Mouse (Mus musculus): Measurements from ENCODE around the gene Mpnd. TPM values are rescaled to one million over a fixed set of nuclear protein-coding genes. Genes with fewer than 3 reads are reported as not detected.

Gene Mpnd
- total RNA-seq, 2 experiments from 2014 or later: 101 to 103 TPM

- peak overlapping the region; percentile 94; the same call in 1 of the 2 replicates for H3K27ac ChIP-seq
Measured at GRCm38 (mm10) chr17:56016793-56017785, 11.6 kb downstream of the Mpnd start.

GRCm38 (mm10) chr17:56017848-56018247 lies 12.3 kb downstream of the Mpnd start:
- TF ChIP-seq CTCF (conservative IDR thresholded peaks at IDR 0.05): no peak
- DNase-seq (ENCODE audit: low spot score in 2 of 2): no peak
- peak overlapping the region; percentile 94 for H3K27ac ChIP-seq
- H3K4me3 ChIP-seq: no peak overlapping the region

More at GRCm38 (mm10) chr17:56016793-56017785, 11.6 kb downstream of the Mpnd start:
- DNase-seq (ENCODE audit: low spot score in 2 of 2): no peak
- no peak for TF ChIP-seq CTCF (conservative IDR thresholded peaks at IDR 0.05)
- no peak overlapping the region for H3K4me3 ChIP-seq

DNA sequence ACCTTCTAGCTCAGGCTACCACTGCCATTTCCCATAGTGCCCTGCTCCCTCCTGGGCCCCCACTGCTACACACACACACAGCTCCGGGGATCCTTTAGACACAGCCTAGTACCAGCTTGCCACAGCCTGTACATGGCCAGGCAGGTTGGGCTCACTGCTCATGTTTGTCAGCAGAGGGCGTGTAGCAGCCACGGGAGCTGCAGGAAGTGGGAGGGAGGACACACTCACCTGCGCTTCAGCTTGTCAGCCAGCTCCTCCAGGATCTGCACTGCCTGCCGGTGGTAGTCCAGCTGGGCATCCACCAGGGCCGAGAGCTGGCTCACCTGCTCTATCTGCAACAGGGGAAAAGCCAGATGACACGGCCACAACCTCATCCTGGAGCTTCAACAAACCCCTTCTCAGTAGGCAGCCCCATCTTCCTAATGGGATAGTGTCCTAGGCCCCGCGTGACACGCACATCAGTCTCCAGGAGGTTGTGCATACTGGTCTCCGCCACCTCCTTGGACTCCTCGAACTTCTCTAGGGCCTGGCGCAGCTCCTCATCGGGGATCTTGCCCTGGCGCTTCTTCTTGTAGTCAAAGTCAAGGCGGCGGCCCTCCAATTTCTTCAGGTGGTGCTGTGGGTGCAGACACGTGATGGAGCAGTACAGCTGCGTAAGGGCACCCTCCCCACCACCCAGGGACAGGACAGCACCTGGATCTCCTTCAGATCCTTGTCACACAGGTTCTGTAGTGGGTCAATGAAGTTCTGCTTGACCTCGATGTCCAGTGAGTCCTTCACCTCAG lies 13.0 kb downstream of the Mpnd start:
- Histone ChIP-seq H3K4me3 (no peak overlapping the region), H3K27ac (peak overlapping the region; percentile 94)
- DNase-seq (ENCODE audit: low spot score in 2 of 2): peak in 1 of 2 experiments; percentile 66
- peak; percentile 76 for TF ChIP-seq CTCF (conservative IDR thresholded peaks at IDR 0.05)

DNA sequence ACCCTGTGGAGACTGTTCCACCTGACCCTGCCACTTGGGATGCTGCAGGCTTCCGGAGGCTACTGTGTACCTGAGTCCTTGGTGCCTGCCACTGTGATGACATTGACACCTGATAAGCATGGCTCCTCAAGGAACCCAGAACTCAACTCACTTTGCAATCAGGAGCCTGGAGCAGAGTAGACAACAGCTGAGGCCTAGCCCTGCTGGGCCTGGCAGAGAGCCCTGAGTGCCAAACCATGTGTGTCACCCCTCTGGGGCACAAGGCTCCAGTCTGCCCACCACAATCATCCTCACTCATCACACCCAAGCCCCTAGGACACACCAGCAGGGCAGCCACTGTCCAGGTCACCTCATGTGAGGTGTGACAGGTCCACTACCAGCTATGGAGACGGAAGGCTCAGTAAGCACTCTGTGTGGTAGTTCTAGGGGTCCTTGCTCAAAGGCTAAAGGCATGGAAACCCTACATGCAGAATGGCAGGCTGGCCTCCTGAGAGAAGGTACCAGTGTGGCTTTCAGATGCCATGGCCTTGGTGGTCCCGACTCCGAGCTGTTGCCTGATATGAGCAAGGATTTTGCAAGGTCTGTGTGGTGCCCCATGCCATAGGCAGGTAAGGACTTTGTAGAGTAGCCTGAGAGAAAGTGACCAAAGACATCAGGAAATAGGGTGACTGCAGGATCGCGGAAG lies 15.0 kb downstream of the Mpnd start:
- no peak for DNase-seq (ENCODE audit: low spot score in 2 of 2)
- peak overlapping the region; percentile 94 for H3K27ac ChIP-seq
- TF ChIP-seq CTCF (conservative IDR thresholded peaks at IDR 0.05): no peak

DNA sequence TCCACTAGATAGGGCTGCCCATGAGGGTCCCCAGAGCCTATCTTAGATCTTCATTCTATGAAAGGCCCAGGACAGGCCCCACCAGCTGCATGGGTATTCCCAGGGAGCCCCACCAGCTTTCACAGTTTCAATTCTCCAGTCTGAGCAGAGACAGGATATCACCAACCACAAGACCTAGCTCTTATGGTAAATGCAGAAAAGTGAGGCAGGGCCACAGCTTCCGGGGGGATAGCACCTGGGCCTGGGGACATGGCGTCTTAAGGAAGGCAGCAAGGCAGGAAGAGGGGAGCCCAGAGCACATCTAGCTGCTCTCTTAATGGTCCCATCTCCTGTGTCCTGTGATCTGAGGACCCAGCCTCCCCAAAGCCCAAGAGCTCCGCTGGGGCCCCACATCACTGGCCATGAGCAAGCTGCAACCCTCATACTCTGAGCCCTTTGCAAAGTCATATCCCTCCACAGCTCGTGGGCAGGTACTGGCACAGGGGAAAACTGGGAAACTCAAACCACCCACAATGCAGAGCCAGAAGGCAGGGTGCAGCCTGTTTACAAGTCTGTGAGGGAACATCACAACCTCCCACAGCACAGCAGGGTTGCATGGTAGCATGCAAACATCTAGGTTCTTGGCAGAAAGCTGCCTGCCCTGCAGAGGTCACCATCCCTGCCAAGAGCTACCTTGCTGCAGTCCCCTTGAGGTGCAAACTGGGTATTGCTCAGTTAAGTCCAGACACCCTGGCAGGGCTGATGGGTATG lies 15.8 kb downstream of the Mpnd start:
- TF ChIP-seq CTCF (conservative IDR thresholded peaks at IDR 0.05): peak; percentile 32

More for the DNA sequence above, 15.0 kb downstream of the Mpnd start:
- no peak overlapping the region for H3K4me3 ChIP-seq

GRCm38 (mm10) chr17:56022131-56022988 lies 16.8 kb downstream of the Mpnd start:
- H3K27ac ChIP-seq: peak overlapping the region; percentile 94
- TF ChIP-seq CTCF (conservative IDR thresholded peaks at IDR 0.05): no peak
- no peak for DNase-seq (ENCODE audit: low spot score in 2 of 2)
- H3K4me3 ChIP-seq: no peak overlapping the region

More for the DNA sequence above, 15.8 kb downstream of the Mpnd start:
- peak; percentile 75 to 86 for DNase-seq (ENCODE audit: low spot score in 2 of 2)
- Histone ChIP-seq H3K27ac (peak overlapping the region; percentile 94), H3K4me3 (no peak overlapping the region)

GRCm38 (mm10) chr17:56022989-56023290 lies 17.4 kb downstream of the Mpnd start:
- TF ChIP-seq CTCF (conservative IDR thresholded peaks at IDR 0.05): no peak
- peak overlapping the region; percentile 94 for H3K27ac ChIP-seq
- H3K4me3 ChIP-seq: no peak overlapping the region
- DNase-seq (ENCODE audit: low spot score in 2 of 2): no peak

DNA sequence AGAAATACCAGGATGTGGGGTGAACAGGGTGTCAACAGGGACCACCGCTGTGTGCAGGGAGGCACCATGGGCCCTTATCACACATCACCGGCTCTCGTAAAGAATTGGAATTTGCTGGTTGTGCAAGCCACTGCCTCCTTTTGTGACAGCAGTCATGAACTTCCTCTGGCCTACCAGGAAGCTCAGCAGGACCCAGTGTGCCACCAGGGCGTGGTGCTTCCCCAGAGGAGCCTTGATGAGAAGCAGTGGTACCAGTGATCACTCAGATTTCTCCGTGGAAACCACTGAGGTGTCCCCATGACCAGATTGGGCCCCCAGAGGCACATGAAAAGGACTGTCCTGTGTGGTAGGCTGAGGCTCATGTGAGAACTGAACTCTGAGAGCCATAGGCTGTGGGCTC lies 17.9 kb downstream of the Mpnd start:
- Histone ChIP-seq H3K4me3 (no peak overlapping the region), H3K27ac (peak overlapping the region; percentile 94)
- DNase-seq (ENCODE audit: low spot score in 2 of 2): no peak
- TF ChIP-seq CTCF (conservative IDR thresholded peaks at IDR 0.05): no peak

GRCm38 (mm10) chr17:56024476-56024875 lies 19.0 kb downstream of the Mpnd start:
- TF ChIP-seq CTCF (conservative IDR thresholded peaks at IDR 0.05): no peak
- no peak for DNase-seq (ENCODE audit: low spot score in 2 of 2)
- peak overlapping the region; percentile 94 for H3K27ac ChIP-seq

GRCm38 (mm10) chr17:56024931-56025330 lies 19.4 kb downstream of the Mpnd start:
- Histone ChIP-seq H3K27ac (peak overlapping the region; percentile 94), H3K4me3 (no peak overlapping the region)
- DNase-seq (ENCODE audit: low spot score in 2 of 2): no peak
- TF ChIP-seq CTCF (conservative IDR thresholded peaks at IDR 0.05): no peak

More at GRCm38 (mm10) chr17:56024476-56024875, 19.0 kb downstream of the Mpnd start:
- no peak overlapping the region for H3K4me3 ChIP-seq

- TF ChIP-seq CTCF (conservative IDR thresholded peaks at IDR 0.05): no peak
- DNase-seq (ENCODE audit: low spot score in 2 of 2): no peak
- H3K27ac ChIP-seq: peak overlapping the region; percentile 94
- H3K4me3 ChIP-seq: no peak overlapping the region
Measured at GRCm38 (mm10) chr17:56026303-56026702, 20.8 kb downstream of the Mpnd start.

All from layer of hippocampus, adult 2 months (tissue).